Mouse (Mus musculus): ENCODE measurements around the gene Map7d3. TPM values are rescaled to one million over a fixed set of nuclear protein-coding genes. Genes with fewer than 3 reads are reported as not detected.

Map7d3 gene
- total and polyA plus RNA-seq, 3 experiments = not detected

- H3K4me1 ChIP-seq (ENCODE audit: control insufficient read depth in 1 of 2, insufficient read depth in 2 of 2) = no peaks in the 10 kb centered on the region
- no peak overlapping the region for H3K27ac ChIP-seq (ENCODE audit: insufficient read depth, low read depth)
- no peaks in the 10 kb centered on the region for H3K36me3 ChIP-seq (replicated peaks in 1 of 2; ENCODE audit: control insufficient read depth in 1 of 2, insufficient read depth in 1 of 2, low read length in 1 of 2)
- dilution Hi-C loops (cut with MboI; ENCODE audit: extremely low pct_ligation_motif_present, extremely low pct_unique_long_range_greater_than_20kb, low sequenced_read_pairs) = no loop called here
- TF ChIP-seq JUND (conservative IDR thresholded peaks at IDR 0.05; ENCODE audit: low read depth, low read length) = no peak
- no peak for TF ChIP-seq MAX (IDR thresholded peaks at IDR 0.05; ENCODE audit: low read length)
- TF ChIP-seq MYC (IDR thresholded peaks at IDR 0.05; ENCODE audit: low read depth, low read length) = no peak
- TF ChIP-seq HCFC1 (IDR thresholded peaks at IDR 0.05; ENCODE audit: low read depth, low read length) = no peak
- TF ChIP-seq ZC3H11A (IDR thresholded peaks at IDR 0.05; ENCODE audit: low read depth, low read length) = no peak
- TF ChIP-seq PAX5 (IDR thresholded peaks at IDR 0.05; ENCODE audit: low read length) = no peak
- TF ChIP-seq POLR2A (IDR thresholded peaks at IDR 0.05; ENCODE audit: low read depth, low read length) = no peak
- TF ChIP-seq ZNF384 (IDR thresholded peaks at IDR 0.05; ENCODE audit: low read depth, low read length) = no peak
- TF ChIP-seq JUN (IDR thresholded peaks at IDR 0.05; ENCODE audit: insufficient read depth, low read depth, low read length) = no peak
- TF ChIP-seq SIN3A (IDR thresholded peaks at IDR 0.05; ENCODE audit: low read length) = no peak
- TF ChIP-seq ETS1 (conservative IDR thresholded peaks at IDR 0.05; ENCODE audit: low read depth, low read length) = no peak
- TF ChIP-seq MAFK (IDR thresholded peaks at IDR 0.05; ENCODE audit: insufficient replicate concordance, low read length) = no peak
- no peak for TF ChIP-seq TBP (conservative IDR thresholded peaks at IDR 0.05; ENCODE audit: low read depth, low read length)
- no peak for TF ChIP-seq ELF1 (IDR thresholded peaks at IDR 0.05; ENCODE audit: low read depth, low read length)
- no peak for TF ChIP-seq NRF1 (IDR thresholded peaks at IDR 0.05; ENCODE audit: low read depth, low read length)
- no peak for TF ChIP-seq KAT2A (IDR thresholded peaks at IDR 0.05; ENCODE audit: insufficient replicate concordance, low read length)
- no peak for TF ChIP-seq IRF4 (IDR thresholded peaks at IDR 0.05; ENCODE audit: low read depth, low read length)
- no peak for TF ChIP-seq MAZ (IDR thresholded peaks at IDR 0.05; ENCODE audit: low read depth, low read length)
- TF ChIP-seq CTCF (conservative IDR thresholded peaks at IDR 0.05 in 1 of 2, IDR thresholded peaks at IDR 0.05 in 1 of 2; ENCODE audit: low read depth in 2 of 2, low read length in 2 of 2) = no peak
- no peak for TF ChIP-seq USF1 (IDR thresholded peaks at IDR 0.05; ENCODE audit: low read depth, low read length)
- H3K27me3 ChIP-seq (replicated peaks) = no peaks in the 10 kb centered on the region
- DNase-seq (ENCODE audit: extremely low read depth) = no peak
- H3K9ac ChIP-seq (ENCODE audit: insufficient read depth, low read depth) = no peak overlapping the region
- H3K79me2 ChIP-seq (replicated peaks; ENCODE audit: control insufficient read depth, extremely low read depth, insufficient read depth, poor library complexity, severe bottlenecking) = no peaks in the 10 kb centered on the region
- H3K4me2 ChIP-seq (ENCODE audit: insufficient read depth, low read depth, poor library complexity, severe bottlenecking) = no peak overlapping the region
- no peaks in the 10 kb centered on the region for H3K9me3 ChIP-seq (replicated peaks; ENCODE audit: low read length)
- H3K4me3 ChIP-seq (replicated peaks in 1 of 3; ENCODE audit: low read depth in 2 of 3, low read length in 2 of 3, poor library complexity in 1 of 3) = no peak overlapping the region
- in situ Hi-C loops (cut with MboI; ENCODE audit: low pct_ligation_motif_present, low pct_unique_long_range_greater_than_20kb, low sequenced_read_pairs) = loop anchor here (25.0 kb wide), 1 partner anchor 216 kb away; the partner anchor contains the start of gene Gm648
These were observed 68.5 kb downstream of the Map7d3 start for GRCm38 (mm10) chrX:56753317-56754289.

- no peaks in the 10 kb centered on the region for H3K4me1 ChIP-seq (ENCODE audit: control insufficient read depth in 1 of 2, insufficient read depth in 2 of 2)
- H3K79me2 ChIP-seq (replicated peaks; ENCODE audit: control insufficient read depth, extremely low read depth, insufficient read depth, poor library complexity, severe bottlenecking) = no peaks in the 10 kb centered on the region
- TF ChIP-seq MEF2A (IDR thresholded peaks at IDR 0.05; ENCODE audit: borderline replicate concordance, low read depth, low read length) = no peak
- TF ChIP-seq GABPA (IDR thresholded peaks at IDR 0.05; ENCODE audit: insufficient replicate concordance, low read depth, low read length) = no peak
- no peak for TF ChIP-seq SIN3A (IDR thresholded peaks at IDR 0.05; ENCODE audit: low read length)
- no peak for TF ChIP-seq MAZ (IDR thresholded peaks at IDR 0.05; ENCODE audit: low read depth, low read length)
- TF ChIP-seq MAFK (IDR thresholded peaks at IDR 0.05; ENCODE audit: insufficient replicate concordance, low read length) = no peak
- no peak for TF ChIP-seq ELF1 (IDR thresholded peaks at IDR 0.05; ENCODE audit: low read depth, low read length)
- no peak for TF ChIP-seq EP300 (IDR thresholded peaks at IDR 0.05; ENCODE audit: low read length)
- TF ChIP-seq RAD21 (IDR thresholded peaks at IDR 0.05; ENCODE audit: low read depth, low read length) = no peak
- no peak overlapping the region for H3K27ac ChIP-seq (ENCODE audit: insufficient read depth, low read depth)
- H3K9me3 ChIP-seq (replicated peaks; ENCODE audit: low read length) = no peaks in the 10 kb centered on the region
- H3K4me2 ChIP-seq (ENCODE audit: insufficient read depth, low read depth, poor library complexity, severe bottlenecking) = no peak overlapping the region
- in situ Hi-C loops (cut with MboI; ENCODE audit: low pct_ligation_motif_present, low pct_unique_long_range_greater_than_20kb, low sequenced_read_pairs) = loop anchor here (25.0 kb wide), 1 partner anchor 215 kb away; the partner anchor contains the start of gene Gm648
- H3K4me3 ChIP-seq (replicated peaks in 1 of 3; ENCODE audit: low read depth in 2 of 3, low read length in 2 of 3, poor library complexity in 1 of 3) = no peak overlapping the region
- no peaks in the 10 kb centered on the region for H3K27me3 ChIP-seq (replicated peaks)
- no peak overlapping the region for H3K9ac ChIP-seq (ENCODE audit: insufficient read depth, low read depth)
- no peaks in the 10 kb centered on the region for H3K36me3 ChIP-seq (replicated peaks in 1 of 2; ENCODE audit: control insufficient read depth in 1 of 2, insufficient read depth in 1 of 2, low read length in 1 of 2)
- dilution Hi-C loops (cut with MboI; ENCODE audit: extremely low pct_ligation_motif_present, extremely low pct_unique_long_range_greater_than_20kb, low sequenced_read_pairs) = no loop called here
- DNase-seq (ENCODE audit: extremely low read depth) = no peak
These were observed 70.0 kb downstream of the Map7d3 start for GRCm38 (mm10) chrX:56752144-56752543.

Measured in CH12.LX (cell line).